Mouse (Mus musculus): ENCODE results near the gene Mllt3. TPM values are rescaled to one million over a fixed set of nuclear protein-coding genes. Genes with fewer than 3 reads are reported as not detected.

Gene Mllt3
- polyA plus RNA-seq, 1 experiment: 4.1 TPM

GRCm38 (mm10) chr4:87799418-87799817, 233.7 kb downstream of the Mllt3 start:
- Histone ChIP-seq H3K27me3 (ENCODE audit: control insufficient read depth, insufficient read depth, low read length) (no peaks in the 10 kb centered on the region), H3K4me3 (ENCODE audit: extremely low read depth, insufficient read depth, insufficient read length) (no peak overlapping the region), H3K36me3 (ENCODE audit: control insufficient read depth, insufficient read depth, low read length) (no peaks in the 10 kb centered on the region; the same call in 1 of the 2 replicates), H3K27ac (ENCODE audit: insufficient read depth, low read length) (no peak overlapping the region), H3K4me1 (ENCODE audit: control insufficient read depth, insufficient read depth, insufficient read length) (no peaks in the 10 kb centered on the region)
- 83% methylated on average over 2 of the region's 2 CpGs for WGBS
- TF ChIP-seq POLR2A (IDR thresholded peaks at IDR 0.05; ENCODE audit: low read depth, low read length): no peak
- no peak for TF ChIP-seq CTCF (IDR thresholded peaks at IDR 0.05; ENCODE audit: extremely low read depth, insufficient read depth, insufficient read length, insufficient replicate concordance)
- no peak for DNase-seq (ENCODE audit: low read depth in 1 of 2, low spot score in 2 of 2)

- Histone ChIP-seq H3K4me1 (ENCODE audit: control insufficient read depth, insufficient read depth, insufficient read length) (no peaks in the 10 kb centered on the region), H3K36me3 (ENCODE audit: control insufficient read depth, insufficient read depth, low read length) (peaks cover 2% of the 10 kb centered on the region; the same call in 1 of the 2 replicates), H3K27ac (ENCODE audit: insufficient read depth, low read length) (no peak overlapping the region), H3K27me3 (ENCODE audit: control insufficient read depth, insufficient read depth, low read length) (no peaks in the 10 kb centered on the region), H3K4me3 (ENCODE audit: extremely low read depth, insufficient read depth, insufficient read length) (no peak overlapping the region)
- no peak for TF ChIP-seq POLR2A (IDR thresholded peaks at IDR 0.05; ENCODE audit: low read depth, low read length)
- TF ChIP-seq CTCF (IDR thresholded peaks at IDR 0.05; ENCODE audit: extremely low read depth, insufficient read depth, insufficient read length, insufficient replicate concordance): no peak
- 88% methylated on average over 4 of the region's 4 CpGs for WGBS
- no peak for DNase-seq (ENCODE audit: low read depth in 1 of 2, low spot score in 2 of 2)
Observed at GRCm38 (mm10) chr4:87795261-87795660, 237.9 kb downstream of the Mllt3 start.

GRCm38 (mm10) chr4:87794216-87794615, 238.9 kb downstream of the Mllt3 start:
- WGBS: 94% methylated on average over 3 of the region's 3 CpGs
- H3K4me1 ChIP-seq (ENCODE audit: control insufficient read depth, insufficient read depth, insufficient read length): no peaks in the 10 kb centered on the region
- no peak for DNase-seq (ENCODE audit: low read depth in 1 of 2, low spot score in 2 of 2)
- peaks cover 2% of the 10 kb centered on the region; the same call in 1 of the 2 replicates for H3K36me3 ChIP-seq (ENCODE audit: control insufficient read depth, insufficient read depth, low read length)
- no peaks in the 10 kb centered on the region for H3K27me3 ChIP-seq (ENCODE audit: control insufficient read depth, insufficient read depth, low read length)
- TF ChIP-seq POLR2A (IDR thresholded peaks at IDR 0.05; ENCODE audit: low read depth, low read length) (no peak), CTCF (IDR thresholded peaks at IDR 0.05; ENCODE audit: extremely low read depth, insufficient read depth, insufficient read length, insufficient replicate concordance) (no peak)
- no peak overlapping the region for H3K4me3 ChIP-seq (ENCODE audit: extremely low read depth, insufficient read depth, insufficient read length)
- no peak overlapping the region for H3K27ac ChIP-seq (ENCODE audit: insufficient read depth, low read length)

GRCm38 (mm10) chr4:87792511-87792910, 240.7 kb downstream of the Mllt3 start:
- Histone ChIP-seq H3K27ac (ENCODE audit: insufficient read depth, low read length) (no peak overlapping the region), H3K4me1 (ENCODE audit: control insufficient read depth, insufficient read depth, insufficient read length) (no peaks in the 10 kb centered on the region), H3K27me3 (ENCODE audit: control insufficient read depth, insufficient read depth, low read length) (no peaks in the 10 kb centered on the region), H3K36me3 (ENCODE audit: control insufficient read depth, insufficient read depth, low read length) (peaks cover 3% of the 10 kb centered on the region; the same call in 1 of the 2 replicates), H3K4me3 (ENCODE audit: extremely low read depth, insufficient read depth, insufficient read length) (no peak overlapping the region)
- TF ChIP-seq CTCF (IDR thresholded peaks at IDR 0.05; ENCODE audit: extremely low read depth, insufficient read depth, insufficient read length, insufficient replicate concordance): no peak
- no peak for TF ChIP-seq POLR2A (IDR thresholded peaks at IDR 0.05; ENCODE audit: low read depth, low read length)
- 90% methylated on average over 5 of the region's 5 CpGs for WGBS
- DNase-seq (ENCODE audit: low read depth in 1 of 2, low spot score in 2 of 2): no peak

- DNase-seq (ENCODE audit: low read depth in 1 of 2, low spot score in 2 of 2): no peak
- H3K36me3 ChIP-seq (ENCODE audit: control insufficient read depth, insufficient read depth, low read length): peaks cover 3% of the 10 kb centered on the region; the same call in 1 of the 2 replicates
- H3K27me3 ChIP-seq (ENCODE audit: control insufficient read depth, insufficient read depth, low read length): no peaks in the 10 kb centered on the region
- no peak overlapping the region for H3K4me3 ChIP-seq (ENCODE audit: extremely low read depth, insufficient read depth, insufficient read length)
- TF ChIP-seq CTCF (IDR thresholded peaks at IDR 0.05; ENCODE audit: extremely low read depth, insufficient read depth, insufficient read length, insufficient replicate concordance) (no peak), POLR2A (IDR thresholded peaks at IDR 0.05; ENCODE audit: low read depth, low read length) (no peak)
- no peaks in the 10 kb centered on the region for H3K4me1 ChIP-seq (ENCODE audit: control insufficient read depth, insufficient read depth, insufficient read length)
- WGBS: 94% methylated on average over 7 of the region's 7 CpGs
- H3K27ac ChIP-seq (ENCODE audit: insufficient read depth, low read length): no peak overlapping the region
Observed at GRCm38 (mm10) chr4:87789446-87789845, 243.7 kb downstream of the Mllt3 start.

GRCm38 (mm10) chr4:87788691-87789090, 244.5 kb downstream of the Mllt3 start:
- Histone ChIP-seq H3K36me3 (ENCODE audit: control insufficient read depth, insufficient read depth, low read length) (peaks cover 3% of the 10 kb centered on the region; the same call in 1 of the 2 replicates), H3K27ac (ENCODE audit: insufficient read depth, low read length) (no peak overlapping the region), H3K4me1 (ENCODE audit: control insufficient read depth, insufficient read depth, insufficient read length) (no peaks in the 10 kb centered on the region), H3K4me3 (ENCODE audit: extremely low read depth, insufficient read depth, insufficient read length) (no peak overlapping the region), H3K27me3 (ENCODE audit: control insufficient read depth, insufficient read depth, low read length) (no peaks in the 10 kb centered on the region)
- TF ChIP-seq POLR2A (IDR thresholded peaks at IDR 0.05; ENCODE audit: low read depth, low read length): no peak
- peak; percentile 15; the same call in 1 of the 2 replicates for TF ChIP-seq CTCF (IDR thresholded peaks at IDR 0.05; ENCODE audit: extremely low read depth, insufficient read depth, insufficient read length, insufficient replicate concordance)
- DNase-seq (ENCODE audit: low read depth in 1 of 2, low spot score in 2 of 2): peak; percentile 5 to 47
- WGBS: 70% methylated on average over 8 of the region's 8 CpGs
